Mouse (Mus musculus): ENCODE results near the gene Ripor3. TPM values are rescaled to one million over a fixed set of nuclear protein-coding genes. Genes with fewer than 3 reads are reported as not detected.
A peak's percentile ranks its signal among the peaks of the same experiment; 100 is the strongest.
"Not testable (repeated sequence)": the region's sequence is repeated elsewhere in the genome, so short reads cannot be mapped to it uniquely, and the experiment has no call there.

Ripor3 gene
- 0.32 and 0.98 TPM in 2 replicates for total RNA-seq (2012; rRNA removed)

DNA sequence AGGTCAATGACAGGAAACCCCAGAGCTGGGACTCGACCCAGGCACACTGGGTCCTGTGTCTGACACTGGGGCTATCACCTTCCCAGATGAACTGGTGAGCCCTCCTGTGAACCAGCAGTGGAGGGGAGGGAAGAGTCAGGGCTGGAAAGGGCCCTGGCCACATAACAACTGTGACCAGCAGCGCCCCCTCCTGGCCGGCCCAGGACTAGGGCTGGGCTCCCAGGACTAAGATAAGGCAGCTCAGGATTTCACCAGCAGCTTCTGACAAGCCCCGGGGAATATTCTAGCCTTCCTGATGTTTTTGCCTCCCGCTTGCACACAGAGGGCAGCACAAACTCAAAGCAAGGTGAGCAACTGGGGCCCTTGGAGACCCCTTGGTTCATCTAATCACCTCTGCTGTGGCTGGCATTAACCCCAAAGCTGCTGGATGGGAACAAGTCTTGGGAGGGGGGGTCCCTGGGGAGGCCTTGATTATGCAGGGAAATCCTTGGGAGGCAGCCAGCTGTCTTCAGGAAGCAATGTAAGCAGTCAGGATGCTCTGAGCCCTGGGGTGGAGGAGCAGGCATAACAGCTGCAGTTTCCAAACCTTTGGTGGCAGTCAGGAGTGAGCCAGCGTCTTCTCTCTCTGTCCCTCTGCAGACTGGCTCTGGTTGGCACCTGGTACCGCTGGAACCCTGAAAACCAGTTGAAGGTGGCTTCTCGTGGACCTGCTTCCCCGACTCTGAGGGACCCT is at the start of gene Ripor3:
Gene Ripor3, minus strand, starts transcription at position 683 of the 733 bp plus-strand sequence.
- TF ChIP-seq MAFK (IDR thresholded peaks at IDR 0.05; ENCODE audit: insufficient read depth, low read depth, low read length) (no peak), CHD2 (IDR thresholded peaks at IDR 0.05; ENCODE audit: low read depth, low read length) (no peak), ZNF384 (IDR thresholded peaks at IDR 0.05; ENCODE audit: low read depth, low read length) (no peak), ZC3H11A (IDR thresholded peaks at IDR 0.05; ENCODE audit: borderline replicate concordance, low read depth, low read length) (no peak), HCFC1 (IDR thresholded peaks at IDR 0.05; ENCODE audit: borderline replicate concordance, insufficient read depth, low read length) (no peak)
- Histone ChIP-seq H3K9ac (ENCODE audit: insufficient read depth, low read depth, low read length, poor library complexity, severe bottlenecking) (no peak within 1 kb of the TSS), H3K4me3 (ENCODE audit: insufficient read depth in 1 of 2, low read depth in 1 of 2, low read length in 2 of 2, poor library complexity in 1 of 2, severe bottlenecking in 1 of 2) (no peak within 1 kb of the TSS), H3K27ac (ENCODE audit: insufficient read depth, low read depth, low read length, poor library complexity, severe bottlenecking) (no peak within 1 kb of the TSS), H3K4me1 (ENCODE audit: control insufficient read depth in 2 of 2, insufficient read depth in 2 of 2, low read length in 2 of 2, poor library complexity in 1 of 2) (peaks cover 0 to 10% of the 10 kb centered on the region in 2 experiments; a peak in 2 of 4 replicates), H3K36me3 (ENCODE audit: control insufficient read depth, insufficient read depth, low read length, poor library complexity, severe bottlenecking) (no peaks in the 10 kb centered on the region), H3K9me3 (ENCODE audit: control insufficient read depth, insufficient read depth, low read depth, low read length) (no peaks in the 10 kb centered on the region)
- DNase-seq (ENCODE audit: low read depth, low spot score) = peak; percentile 55
- in situ Hi-C loops (cut with MboI; ENCODE audit: low sequenced_read_pairs in 2 of 2, unreplicated experiment in 2 of 2) = no loop called here

DNA sequence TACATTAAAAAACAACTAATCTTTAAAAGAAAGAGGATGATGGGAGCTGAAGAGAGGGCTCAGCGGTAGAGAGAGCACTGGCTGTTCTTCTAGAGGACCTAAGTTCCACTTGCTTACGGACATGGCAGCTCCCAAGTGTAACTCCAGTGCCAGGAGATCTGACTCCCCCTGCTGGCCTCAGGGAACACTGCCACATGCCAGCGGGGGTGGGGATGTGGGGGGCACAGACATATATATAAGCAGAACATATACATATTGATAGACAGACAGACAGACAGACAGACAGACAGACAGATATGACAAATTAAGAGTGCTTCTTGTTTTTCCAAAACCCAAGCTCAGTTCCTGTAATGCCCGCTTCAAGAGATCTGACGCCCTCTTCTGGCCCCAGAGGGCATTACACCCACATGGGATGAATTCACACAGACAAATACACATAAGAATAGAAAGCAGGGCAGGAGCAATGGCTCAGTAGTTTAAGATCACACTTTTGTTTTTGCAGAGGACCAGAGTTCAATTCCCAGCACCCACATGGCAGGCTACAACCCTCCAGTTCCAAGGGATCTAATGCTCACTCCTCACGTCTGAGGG is 48.9 kb upstream of the Ripor3 start:
- Histone ChIP-seq H3K27ac (ENCODE audit: insufficient read depth, low read depth, low read length, poor library complexity, severe bottlenecking) (peak overlapping the region; percentile 3; the same call in 1 of the 2 replicates), H3K9ac (ENCODE audit: insufficient read depth, low read depth, low read length, poor library complexity, severe bottlenecking) (no peak overlapping the region; the same call in 1 of the 2 replicates), H3K36me3 (ENCODE audit: control insufficient read depth, insufficient read depth, low read length, poor library complexity, severe bottlenecking) (no peaks in the 10 kb centered on the region), H3K4me1 (ENCODE audit: control insufficient read depth in 2 of 2, insufficient read depth in 2 of 2, low read length in 2 of 2, poor library complexity in 1 of 2) (peaks cover 0 to 11% of the 10 kb centered on the region in 2 experiments; a peak in 1 of 4 replicates), H3K9me3 (ENCODE audit: control insufficient read depth, insufficient read depth, low read depth, low read length) (no peaks in the 10 kb centered on the region), H3K4me3 (ENCODE audit: insufficient read depth in 1 of 2, low read depth in 1 of 2, low read length in 2 of 2, poor library complexity in 1 of 2, severe bottlenecking in 1 of 2) (no peak overlapping the region)
- in situ Hi-C loops (cut with MboI; ENCODE audit: low sequenced_read_pairs in 2 of 2, unreplicated experiment in 2 of 2) = no loop called here
- DNase-seq (ENCODE audit: low read depth, low spot score) = peak; percentile 70
- no peak for TF ChIP-seq ZNF384 (IDR thresholded peaks at IDR 0.05; ENCODE audit: low read depth, low read length)
- no peak for TF ChIP-seq CHD2 (IDR thresholded peaks at IDR 0.05; ENCODE audit: low read depth, low read length)
- TF ChIP-seq MAFK (IDR thresholded peaks at IDR 0.05; ENCODE audit: insufficient read depth, low read depth, low read length) = no peak
- TF ChIP-seq ZC3H11A (IDR thresholded peaks at IDR 0.05; ENCODE audit: borderline replicate concordance, low read depth, low read length) = no peak
- TF ChIP-seq HCFC1 (IDR thresholded peaks at IDR 0.05; ENCODE audit: borderline replicate concordance, insufficient read depth, low read length) = no peak

- in situ Hi-C loops (cut with MboI; ENCODE audit: low sequenced_read_pairs in 2 of 2, unreplicated experiment in 2 of 2) = no loop called here
- Histone ChIP-seq H3K9me3 (ENCODE audit: control insufficient read depth, insufficient read depth, low read depth, low read length) (no peaks in the 10 kb centered on the region), H3K27ac (ENCODE audit: insufficient read depth, low read depth, low read length, poor library complexity, severe bottlenecking) (peak overlapping the region; percentile 3; the same call in 1 of the 2 replicates), H3K36me3 (ENCODE audit: control insufficient read depth, insufficient read depth, low read length, poor library complexity, severe bottlenecking) (no peaks in the 10 kb centered on the region), H3K9ac (ENCODE audit: insufficient read depth, low read depth, low read length, poor library complexity, severe bottlenecking) (no peak overlapping the region; the same call in 1 of the 2 replicates), H3K4me1 (ENCODE audit: control insufficient read depth in 2 of 2, insufficient read depth in 2 of 2, low read length in 2 of 2, poor library complexity in 1 of 2) (peaks cover 0 to 11% of the 10 kb centered on the region in 2 experiments; a peak in 1 of 4 replicates), H3K4me3 (ENCODE audit: insufficient read depth in 1 of 2, low read depth in 1 of 2, low read length in 2 of 2, poor library complexity in 1 of 2, severe bottlenecking in 1 of 2) (peak overlapping the region in 1 of 2 experiments; percentile 24; a peak in 1 of 4 replicates)
- DNase-seq (ENCODE audit: low read depth, low spot score) = peak; percentile 50
- TF ChIP-seq ZNF384 (IDR thresholded peaks at IDR 0.05; ENCODE audit: low read depth, low read length) (no peak), MAFK (IDR thresholded peaks at IDR 0.05; ENCODE audit: insufficient read depth, low read depth, low read length) (peak; percentile 87)
Observed at GRCm38 (mm10) chr2:168058488-168059199, 48.2 kb upstream of the Ripor3 start.

DNA sequence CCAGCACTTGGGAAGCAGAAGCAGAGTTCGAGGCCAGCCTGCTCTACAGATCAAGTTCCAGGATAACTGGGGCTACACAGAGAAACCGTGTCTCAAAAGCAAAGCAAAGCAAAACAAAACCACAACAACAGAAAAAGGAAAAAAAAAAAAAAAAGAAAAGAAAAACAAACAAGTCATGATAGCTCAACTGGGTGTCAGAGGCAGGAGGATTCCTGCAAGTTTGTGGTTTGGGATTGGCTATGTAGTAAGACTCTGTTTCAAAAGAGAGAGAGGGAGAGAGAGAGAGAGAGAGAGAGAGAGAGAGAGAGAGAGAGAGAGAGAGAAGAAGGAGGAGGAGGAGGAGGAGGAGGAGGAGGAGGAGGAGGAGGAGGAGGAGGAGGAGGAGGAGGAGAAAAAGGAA is 47.5 kb upstream of the Ripor3 start:
- H3K27ac ChIP-seq (ENCODE audit: insufficient read depth, low read depth, low read length, poor library complexity, severe bottlenecking); in situ Hi-C loops (cut with MboI; ENCODE audit: low sequenced_read_pairs in 2 of 2, unreplicated experiment in 2 of 2); H3K36me3 ChIP-seq (ENCODE audit: control insufficient read depth, insufficient read depth, low read length, poor library complexity, severe bottlenecking); H3K4me3 ChIP-seq (ENCODE audit: insufficient read depth in 1 of 2, low read depth in 1 of 2, low read length in 2 of 2, poor library complexity in 1 of 2, severe bottlenecking in 1 of 2); H3K9me3 ChIP-seq (ENCODE audit: control insufficient read depth, insufficient read depth, low read depth, low read length); DNase-seq (ENCODE audit: low read depth, low spot score); H3K9ac ChIP-seq (ENCODE audit: insufficient read depth, low read depth, low read length, poor library complexity, severe bottlenecking): not testable (repeated sequence)
- H3K4me1 ChIP-seq (ENCODE audit: control insufficient read depth in 2 of 2, insufficient read depth in 2 of 2, low read length in 2 of 2, poor library complexity in 1 of 2) = peaks cover 0 to 11% of the 10 kb centered on the region in 2 experiments; a peak in 1 of 4 replicates

All from ES-E14 (cell line).